Mouse (Mus musculus): Measurements from ENCODE around the gene Cnih2. TPM values are rescaled to one million over a fixed set of nuclear protein-coding genes. Genes with fewer than 3 reads are reported as not detected.

Gene Cnih2
- polyA plus RNA-seq (2012; rRNA removed): 313 and 334 TPM in 2 replicates

DNA sequence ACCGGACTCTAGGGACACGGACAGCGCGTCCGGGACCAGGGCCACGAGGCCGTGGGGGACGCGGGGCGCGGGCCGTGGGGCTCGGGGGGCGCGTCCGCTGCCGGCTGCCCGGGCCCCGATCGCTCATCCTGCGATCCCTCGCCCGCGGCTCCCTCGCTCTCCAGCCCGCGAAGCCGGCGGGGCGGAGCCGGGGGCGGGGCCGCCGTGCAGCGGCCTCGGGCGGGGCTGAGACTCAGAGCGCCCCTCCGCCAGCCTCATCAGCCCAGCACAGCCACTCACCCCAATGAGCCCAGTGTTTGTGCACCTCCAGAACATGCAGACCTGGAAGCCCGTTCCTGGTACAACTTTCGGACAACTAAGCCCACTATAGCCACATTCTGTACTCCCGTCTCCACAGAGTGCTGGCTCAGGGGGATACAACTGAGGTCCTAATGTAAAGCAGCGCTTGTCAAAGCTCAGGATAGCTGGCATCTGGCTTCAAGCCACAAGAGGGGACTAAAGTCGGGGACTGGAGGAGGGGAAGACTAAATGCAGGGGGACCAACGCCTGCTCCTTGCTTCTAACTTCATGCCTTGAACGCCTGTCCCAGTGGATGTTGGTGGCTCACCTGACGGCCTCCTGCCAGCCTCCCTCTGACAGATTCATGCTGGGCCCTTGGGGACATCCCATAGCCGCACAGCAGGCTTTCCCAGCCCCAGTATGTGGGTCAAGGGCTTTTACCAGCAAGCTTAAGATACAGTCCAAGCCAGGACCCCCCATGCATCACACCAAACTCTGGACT is at the start of gene Cnih2:
Gene Cnih2 (minus strand): TSS at position 159 of the 781 bp plus-strand sequence.

DNA sequence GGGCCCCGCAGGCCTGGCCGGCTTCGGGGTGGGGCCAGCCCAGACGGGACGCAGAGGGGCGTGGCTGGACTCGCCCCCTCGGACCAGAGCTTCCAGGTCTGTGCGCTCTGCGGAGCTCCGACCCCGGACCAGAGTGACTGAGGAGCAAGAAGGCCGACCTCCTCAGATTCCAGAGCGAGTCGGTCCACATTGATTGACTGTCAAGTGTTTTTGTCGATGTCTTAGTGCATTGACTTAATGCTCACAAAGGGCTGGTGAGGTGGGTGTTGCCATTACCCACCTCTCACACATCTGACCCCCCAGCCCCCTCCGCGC is 20.0 kb upstream of the Cnih2 start, which contains the start of gene Klc2:
Gene Klc2 (minus strand): TSS at position 177 of the 315 bp plus-strand sequence.

DNA sequence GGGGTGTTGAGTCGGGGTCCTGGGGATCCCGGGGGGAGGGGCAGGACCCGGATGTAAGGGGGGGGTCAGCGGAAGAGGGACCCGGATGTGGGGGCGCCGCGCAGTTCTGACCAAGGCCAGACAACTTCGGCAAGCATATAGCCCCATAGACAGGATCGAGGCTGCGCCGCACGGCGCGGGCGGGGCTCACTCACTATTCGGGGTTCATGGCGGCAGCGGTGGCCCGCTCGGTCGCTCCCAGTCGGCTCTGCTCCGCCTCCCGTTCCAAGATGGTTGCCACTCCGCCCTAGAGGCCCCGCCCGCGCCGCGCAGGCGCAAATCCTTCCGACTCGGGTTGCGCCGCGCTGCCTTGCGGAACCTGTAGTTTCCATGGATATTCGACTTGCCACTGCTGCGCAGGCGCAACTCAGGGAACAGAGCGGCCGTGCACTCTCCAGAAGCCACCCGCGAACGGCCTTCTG is 8.4 kb upstream of the Cnih2 start, which contains the start of gene Rab1b:
Gene Rab1b (minus strand): TSS at position 342 of the 461 bp plus-strand sequence.

DNA sequence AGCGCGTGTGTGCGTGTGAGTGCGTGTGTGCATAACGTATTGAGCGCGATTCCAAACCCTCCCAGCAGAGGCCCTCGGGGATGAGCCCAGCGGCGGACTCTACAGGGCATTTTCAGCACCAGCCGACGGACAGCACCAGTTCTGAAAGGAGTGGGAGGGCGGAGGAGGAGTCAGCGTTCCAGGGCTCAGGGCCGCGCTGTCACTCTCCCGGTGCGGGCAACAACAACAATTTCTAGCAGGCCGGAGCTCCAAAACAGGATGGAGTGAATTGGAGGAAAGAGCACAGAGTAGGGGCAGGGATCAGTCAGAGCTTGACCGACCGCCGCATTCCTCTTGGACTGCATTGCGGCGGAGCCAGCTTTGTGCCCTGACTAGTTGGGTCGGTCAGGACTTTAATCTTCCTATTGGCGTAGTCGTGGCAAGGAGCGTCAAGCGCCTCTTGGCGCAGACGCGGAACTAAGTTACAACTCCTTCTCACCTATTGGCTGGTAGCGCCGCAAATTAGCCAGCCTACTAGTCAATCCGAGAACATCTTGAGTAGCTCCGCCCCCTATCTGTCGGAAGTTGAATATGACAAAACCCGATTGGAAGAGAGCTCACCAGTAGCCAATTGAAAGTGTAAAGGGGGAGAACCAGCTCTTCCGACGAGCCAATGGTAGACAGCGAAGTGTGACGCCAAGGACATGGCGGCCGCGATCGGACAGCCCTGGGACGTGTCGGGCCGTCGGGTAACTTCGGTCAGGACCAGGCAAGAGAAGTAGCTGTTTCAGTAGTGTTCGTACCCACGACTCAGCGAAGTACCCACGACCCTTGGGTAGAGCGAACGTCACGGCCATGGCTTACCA is 10.2 kb downstream of the Cnih2 start, which contains the start of gene Yif1a:
Gene Yif1a (plus strand): TSS at position 655 of the 845 bp plus-strand sequence.

DNA sequence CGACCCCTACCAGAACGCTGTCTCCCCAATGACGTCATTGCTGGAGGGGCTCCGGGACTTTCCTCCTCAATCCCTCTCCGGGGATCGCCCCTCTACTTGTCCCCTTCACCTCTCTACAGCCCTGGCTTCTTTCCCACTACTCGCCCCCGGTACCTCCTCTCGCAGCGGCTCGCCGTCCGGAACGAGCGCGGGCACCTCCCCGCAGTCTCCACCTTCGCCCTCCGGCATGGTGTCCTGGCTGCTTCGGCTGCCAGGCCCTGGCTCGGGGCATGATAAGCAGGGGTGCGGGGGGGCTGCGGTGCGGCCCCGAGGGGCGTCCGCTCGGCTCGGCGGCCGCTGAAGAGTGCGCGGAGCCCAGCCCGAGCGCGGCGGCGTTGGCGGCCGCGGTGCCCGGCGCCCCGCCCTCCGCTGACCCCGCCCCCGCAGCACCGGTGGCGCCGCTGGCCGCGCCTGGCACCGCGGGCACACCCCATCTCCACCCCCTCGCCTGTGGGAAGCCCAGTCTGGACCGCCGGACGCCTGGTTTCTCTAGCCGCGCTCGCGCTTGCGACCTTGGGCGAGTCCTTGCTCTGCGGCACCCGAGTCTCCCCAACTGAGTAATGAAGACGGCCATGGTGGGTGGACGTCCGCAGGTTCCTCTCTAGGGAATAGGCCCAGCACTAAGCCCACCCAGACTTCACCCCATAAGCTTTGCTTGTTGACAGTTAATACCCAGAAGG is 13.0 kb downstream of the Cnih2 start, which contains the start of gene Tmem151a:
Gene Tmem151a (minus strand): TSS at position 387 of the 719 bp plus-strand sequence.

DNA sequence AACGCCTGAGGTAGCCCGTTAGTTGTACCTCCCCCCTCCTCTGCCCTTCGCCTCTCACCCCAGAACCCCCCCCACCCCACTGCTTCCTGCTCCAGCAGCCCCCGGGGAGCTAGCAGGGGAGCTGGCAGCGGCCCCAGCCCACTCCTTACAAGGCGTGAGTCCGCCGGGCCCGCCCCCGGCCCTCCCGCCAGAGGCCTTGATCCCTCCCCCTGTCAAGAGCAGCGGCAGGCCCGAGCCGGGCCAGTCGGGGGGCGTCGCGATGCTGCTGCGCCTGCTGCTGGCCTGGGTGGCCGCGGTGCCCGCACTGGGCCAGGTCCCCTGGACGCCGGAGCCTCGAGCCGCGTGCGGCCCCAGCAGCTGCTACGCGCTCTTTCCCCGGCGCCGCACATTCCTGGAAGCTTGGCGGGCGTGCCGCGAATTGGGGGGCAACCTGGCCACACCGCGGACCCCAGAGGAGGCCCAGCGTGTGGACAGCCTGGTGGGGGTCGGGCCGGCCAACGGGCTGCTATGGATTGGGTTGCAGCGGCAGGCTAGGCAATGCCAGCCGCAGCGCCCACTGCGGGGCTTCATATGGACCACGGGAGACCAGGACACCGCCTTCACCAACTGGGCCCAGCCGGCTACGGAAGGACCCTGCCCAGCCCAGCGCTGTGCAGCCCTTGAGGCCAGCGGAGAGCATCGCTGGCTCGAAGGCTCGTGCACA is 30.3 kb downstream of the Cnih2 start, which contains the start of gene Cd248:
Gene Cd248 (plus strand): TSS at position 212 of the 703 bp plus-strand sequence.

DNA sequence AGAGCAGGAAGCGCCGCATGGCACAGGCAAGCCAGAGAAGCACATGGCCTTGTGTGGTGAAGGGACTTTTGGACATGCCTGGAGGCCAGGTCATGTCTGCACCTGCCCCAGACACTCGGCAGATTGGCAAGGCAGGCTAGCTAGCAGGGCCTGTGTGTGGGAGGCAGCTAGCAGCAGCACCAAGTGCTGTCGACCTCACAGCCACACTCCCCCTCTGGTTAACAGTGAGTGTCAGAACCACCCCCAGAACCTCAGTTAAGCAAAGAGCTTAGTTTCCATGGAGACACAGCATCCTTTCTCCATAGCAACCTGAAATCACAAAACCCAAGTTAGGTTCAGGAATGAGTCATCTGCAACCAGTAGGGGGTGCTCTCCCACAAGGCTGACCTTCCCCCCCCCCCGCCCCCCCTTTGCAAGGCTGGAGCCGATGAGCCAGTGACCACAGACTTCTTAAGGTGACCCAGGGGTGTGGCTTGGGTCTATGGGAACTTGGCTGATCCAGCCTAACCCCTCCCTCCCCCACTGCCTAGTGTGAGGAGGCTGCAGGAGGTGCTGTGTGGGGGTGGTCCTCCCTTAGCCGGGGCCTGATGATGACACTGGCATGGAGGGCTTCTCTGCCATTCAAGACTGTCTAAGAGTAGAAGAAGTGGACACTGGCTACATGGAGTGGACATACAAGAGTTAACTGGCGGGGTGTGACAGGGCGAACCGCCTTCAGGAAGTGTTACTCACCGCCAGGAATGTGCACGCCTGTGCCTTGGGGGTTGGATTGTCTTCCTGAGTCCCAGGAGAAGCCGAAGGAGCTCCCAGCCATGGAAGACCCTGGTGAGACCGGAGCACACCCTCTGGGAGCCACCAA is 48.0 kb downstream of the Cnih2 start, which contains the start of gene Rin1:
Gene Rin1 (plus strand): TSS at position 435 of the 859 bp plus-strand sequence.

Other genes starting within 250 kb of the Cnih2 start
- 58.6 and 72.9 TPM in 2 replicates for gene Ctsf, start 243.4 kb downstream of the Cnih2 start, polyA plus RNA-seq (2012; rRNA removed)
- 1.3 and 2.9 TPM in 2 replicates for gene Actn3, start 220.6 kb downstream of the Cnih2 start, polyA plus RNA-seq (2012; rRNA removed)
- gene Zdhhc24, start 219.9 kb downstream of the Cnih2 start, polyA plus RNA-seq (2012; rRNA removed): 33.2 and 34.5 TPM in 2 replicates
- 18.7 and 18.8 TPM in 2 replicates for gene Bbs1, start 191.9 kb downstream of the Cnih2 start, polyA plus RNA-seq (2012; rRNA removed)
- 110 and 111 TPM in 2 replicates for gene Dpp3, start 170.2 kb downstream of the Cnih2 start, polyA plus RNA-seq (2012; rRNA removed)
- 8.6 and 9.1 TPM in 2 replicates for gene Peli3, start 155.4 kb downstream of the Cnih2 start, polyA plus RNA-seq (2012; rRNA removed)
- 86.3 and 93.6 TPM in 2 replicates for gene Mrpl11, start 136.4 kb downstream of the Cnih2 start, polyA plus RNA-seq (2012; rRNA removed)
- gene Npas4, start 108.2 kb downstream of the Cnih2 start, polyA plus RNA-seq (2012; rRNA removed): 4.5 and 4.8 TPM in 2 replicates
- gene Slc29a2, start 74.7 kb downstream of the Cnih2 start, polyA plus RNA-seq (2012; rRNA removed): 22.4 and 26.9 TPM in 2 replicates
- gene B4gat1, start 59.7 kb downstream of the Cnih2 start, polyA plus RNA-seq (2012; rRNA removed): 34.8 and 39.6 TPM in 2 replicates
- 2.7 and 3.4 TPM in 2 replicates for gene AC124502.3, start 59.6 kb downstream of the Cnih2 start, polyA plus RNA-seq (2012; rRNA removed)
- gene Brms1, start 57.2 kb downstream of the Cnih2 start, polyA plus RNA-seq (2012; rRNA removed): 41.3 and 46.9 TPM in 2 replicates
- 3.0 and 3.7 TPM in 2 replicates for gene Rin1, start 48.0 kb downstream of the Cnih2 start, polyA plus RNA-seq (2012; rRNA removed)
- 18.0 and 35.0 TPM in 2 replicates for gene Cd248, start 30.4 kb downstream of the Cnih2 start, polyA plus RNA-seq (2012; rRNA removed)
- 6.5 and 8.1 TPM in 2 replicates for gene Tmem151a, start 13.0 kb downstream of the Cnih2 start, polyA plus RNA-seq (2012; rRNA removed)
- 65.4 and 72.8 TPM in 2 replicates for gene Yif1a, start 10.0 kb downstream of the Cnih2 start, polyA plus RNA-seq (2012; rRNA removed)
- 175 and 180 TPM in 2 replicates for gene Rab1b, start 8.6 kb upstream of the Cnih2 start, polyA plus RNA-seq (2012; rRNA removed)
- gene Klc2, start 20.0 kb upstream of the Cnih2 start, polyA plus RNA-seq (2012; rRNA removed): 109 and 115 TPM in 2 replicates
- gene Pacs1, start 174.6 kb upstream of the Cnih2 start, polyA plus RNA-seq (2012; rRNA removed): 45.1 and 54.2 TPM in 2 replicates
- gene Sf3b2, start 196.9 kb upstream of the Cnih2 start, polyA plus RNA-seq (2012; rRNA removed): 197 and 209 TPM in 2 replicates
- gene Gal3st3, start 199.8 kb upstream of the Cnih2 start, polyA plus RNA-seq (2012; rRNA removed): 35.0 and 36.4 TPM in 2 replicates
- not detected in 2 replicates for gene Catsper1, start 237.2 kb upstream of the Cnih2 start, polyA plus RNA-seq (2012; rRNA removed)